Mouse (Mus musculus) thymus, postnatal 0 days (tissue): ENCODE results near the gene Sh3rf3. TPM values are rescaled to one million over a fixed set of nuclear protein-coding genes. Genes with fewer than 3 reads are reported as not detected.

Experiments
- DNase-seq: peaks from one replicate; pipeline ENCODE4 v3.0.0-alpha.2; 2015; ENCODE audit warnings: low spot score
- polyA plus RNA-seq: library from polyadenylated mRNA; unstranded; fragments of >200 nt; fragmentation: Nextera tagmentation; extraction: Ambion mirVana; gene quantifications from 2 replicates; pipeline ENCODE4 v1.2.1, GENCODE M21; 2015

The Sh3rf3 gene
- polyA plus RNA-seq: 1.0 and 2.0 TPM in 2 replicates

DNA sequence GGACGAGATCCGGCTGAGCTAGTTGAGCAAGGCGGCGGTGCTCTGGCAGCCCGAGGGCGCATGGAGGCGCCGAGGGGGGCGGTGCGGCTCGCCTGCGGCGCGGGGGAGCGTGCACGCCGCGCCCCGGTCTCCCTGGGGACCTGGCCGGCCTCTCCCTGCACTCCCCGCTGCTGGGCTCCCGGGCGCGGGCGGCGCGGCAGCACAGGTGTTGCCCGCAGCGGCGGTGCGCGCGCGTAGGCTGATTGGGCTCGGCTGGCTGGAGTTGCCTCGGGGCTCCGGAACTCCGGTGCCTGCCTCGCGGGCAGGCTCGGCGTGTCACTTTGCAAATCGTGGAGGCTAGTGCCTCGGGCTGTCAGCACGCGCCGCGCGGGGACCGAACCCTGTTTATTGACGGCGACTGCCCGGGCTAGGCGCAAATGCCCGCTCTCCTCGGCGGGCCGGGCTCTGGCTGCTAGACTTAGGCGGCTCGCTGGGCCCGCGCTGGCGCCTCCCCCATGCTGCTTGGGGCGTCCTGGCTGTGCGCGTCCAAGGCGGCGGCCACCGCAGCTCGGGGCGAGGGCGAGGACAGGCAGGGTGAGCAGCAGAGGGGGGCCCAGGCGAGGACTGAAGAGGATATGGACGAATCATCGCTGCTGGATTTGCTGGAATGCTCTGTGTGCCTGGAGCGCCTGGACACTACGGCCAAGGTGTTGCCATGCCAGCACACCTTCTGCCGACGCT, at the start of gene Sh3rf3:
TSS of gene Sh3rf3 (plus strand) at position 279 of the 720 bp plus-strand sequence.
- DNase-seq: no peak

DNA sequence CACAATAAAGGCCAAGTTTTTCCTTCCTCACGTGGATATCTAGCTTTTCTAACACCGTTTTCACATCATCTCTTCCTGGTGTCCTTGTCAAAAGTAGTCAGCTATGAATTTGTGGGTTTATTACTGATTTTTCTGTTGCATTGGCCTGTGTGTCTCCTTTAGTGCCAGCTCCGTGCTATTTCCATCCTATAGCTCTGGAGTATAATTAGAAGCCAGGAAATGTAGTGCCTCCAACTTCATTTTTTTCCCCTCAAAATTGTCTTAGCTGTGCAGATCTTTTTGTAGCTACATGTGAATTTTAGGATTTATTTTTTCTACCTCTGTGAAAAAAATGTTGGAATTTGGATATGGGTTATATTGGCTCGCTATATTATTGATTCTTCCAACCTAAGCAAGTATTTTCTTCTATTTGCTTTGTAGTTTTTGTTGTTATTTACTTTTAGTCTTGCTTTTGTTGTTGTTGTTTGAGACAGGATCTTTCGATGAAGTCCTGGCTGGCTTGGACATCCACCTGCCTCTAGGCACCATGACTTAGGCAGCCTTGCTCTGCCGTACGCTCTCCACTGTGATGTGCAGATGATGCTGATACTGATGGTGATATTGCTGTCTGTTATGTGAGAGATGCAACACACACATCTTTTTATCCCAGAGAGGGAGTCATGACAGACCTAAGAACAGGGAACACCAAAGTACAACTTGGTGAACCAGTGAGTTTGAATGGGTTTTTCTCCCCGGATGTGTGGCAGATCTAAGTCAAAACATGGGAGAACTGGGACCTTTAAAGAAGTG, 24.5 kb upstream of the Sh3rf3 start:
- DNase-seq: no peak

DNA sequence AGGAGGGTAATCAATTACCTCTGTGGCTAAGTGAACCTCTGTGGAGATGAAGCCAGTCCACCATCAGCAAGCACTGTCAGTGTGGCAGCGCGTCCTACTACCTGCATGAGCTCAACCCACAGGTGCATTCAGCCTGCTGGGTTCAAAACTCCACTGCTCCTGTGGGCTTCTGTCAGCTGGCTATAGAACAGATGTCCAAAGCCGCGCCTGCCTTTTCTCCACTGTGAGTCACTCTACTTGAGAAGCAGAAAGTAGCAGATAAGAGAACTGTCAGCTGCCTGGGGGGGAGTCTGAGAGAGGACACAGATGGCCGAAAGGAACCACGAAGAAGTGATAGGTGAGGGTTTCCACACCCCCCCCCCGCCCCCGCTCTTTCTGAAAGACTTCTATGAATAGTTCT, 15.6 kb upstream of the Sh3rf3 start:
- DNase-seq: no peak

DNA sequence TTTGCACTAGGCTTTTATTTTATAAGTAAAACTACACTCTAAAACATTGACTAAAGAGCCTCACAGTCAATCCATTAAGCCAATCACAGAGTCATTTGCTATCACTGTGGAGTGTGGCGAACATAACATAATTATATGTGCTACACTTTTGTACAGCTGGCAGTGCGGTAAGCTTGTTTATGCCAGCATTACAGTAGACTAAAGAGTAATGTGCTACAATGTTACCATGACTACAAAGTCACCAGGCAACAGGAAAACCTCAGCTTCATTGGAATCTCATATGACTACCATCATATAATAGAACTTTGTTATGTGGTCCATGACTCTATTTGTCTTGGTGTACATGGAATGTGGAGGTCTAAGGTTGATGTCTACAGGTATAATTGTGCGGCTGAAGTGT, 15.0 kb upstream of the Sh3rf3 start:
- DNase-seq: no peak

DNA sequence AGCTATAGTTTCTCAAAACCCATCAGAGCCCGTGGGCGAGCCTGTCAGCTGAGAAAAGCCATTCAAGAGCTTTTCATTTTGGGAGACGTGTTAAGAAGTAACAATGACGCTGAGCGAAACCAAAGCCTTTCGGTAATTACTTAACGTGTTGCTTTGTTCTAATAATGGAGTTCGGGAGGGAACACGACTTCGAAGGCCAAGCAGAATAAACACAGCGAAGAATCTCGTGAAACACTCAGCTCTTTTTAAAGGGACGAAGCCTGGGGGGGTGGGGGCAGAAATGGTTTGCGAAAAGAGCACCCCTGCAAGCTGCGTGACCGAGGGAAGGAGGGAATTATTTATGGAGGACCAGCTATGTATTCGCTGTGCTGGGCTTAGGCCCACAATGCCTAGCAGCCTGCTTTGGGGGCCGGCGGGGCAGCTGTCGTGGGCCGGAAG, 12.1 kb upstream of the Sh3rf3 start:
- no peak for DNase-seq

DNA sequence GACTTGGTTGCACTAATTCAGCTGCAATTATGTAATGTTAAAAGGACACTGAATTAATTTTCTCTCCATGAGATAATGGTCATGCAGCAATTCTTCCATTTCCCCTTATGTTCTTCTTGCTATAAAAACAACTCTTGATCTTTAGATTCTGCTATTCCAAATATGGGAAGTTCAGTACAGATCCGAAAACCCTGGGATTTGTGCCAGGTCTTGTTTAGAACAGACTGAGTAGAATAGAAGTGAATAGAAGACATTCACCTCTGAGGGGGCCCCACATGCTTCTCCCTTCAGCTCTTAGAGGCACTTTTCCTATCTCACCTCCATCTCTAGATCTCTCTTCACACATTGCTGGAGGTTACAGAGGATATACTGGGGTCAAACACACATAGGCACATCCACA, 10.8 kb upstream of the Sh3rf3 start:
- no peak for DNase-seq

DNA sequence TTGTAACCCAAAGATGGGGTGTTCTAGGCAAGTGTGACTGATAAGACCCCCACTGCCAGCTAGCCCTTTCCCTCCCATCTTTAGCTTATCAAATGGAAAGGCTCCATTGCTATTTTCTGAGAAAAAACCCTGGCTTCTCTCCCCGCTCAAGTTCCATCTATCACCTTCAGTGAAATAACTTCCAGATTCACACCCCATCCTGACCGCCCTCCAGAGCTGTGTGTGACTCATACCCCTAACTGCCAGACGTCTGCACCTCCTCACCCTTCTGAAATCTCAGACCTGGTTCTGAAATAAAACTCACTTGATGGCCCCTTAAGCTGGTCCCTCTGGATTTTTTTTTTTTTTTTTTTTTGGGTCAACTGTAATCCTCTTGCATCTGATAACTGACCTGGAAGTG, 5.2 kb upstream of the Sh3rf3 start:
- no peak for DNase-seq

DNA sequence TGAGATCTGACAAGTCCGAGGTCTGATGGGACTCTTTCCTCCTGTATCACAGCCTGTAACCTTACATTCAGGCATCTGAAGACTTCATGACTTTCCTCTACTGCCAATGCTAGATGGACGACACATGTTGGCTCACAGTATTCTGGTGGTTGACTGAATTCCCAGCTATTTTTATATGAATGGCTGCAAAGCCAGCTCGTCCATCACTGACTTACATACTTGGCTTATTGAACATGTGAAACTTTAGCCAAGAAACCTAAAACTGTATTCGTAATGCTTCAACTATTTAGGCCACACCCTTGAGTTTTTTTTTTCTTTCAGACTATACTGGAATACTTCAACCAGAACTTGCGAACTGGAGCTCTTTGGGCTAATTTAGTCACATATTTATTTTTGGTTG, 3.0 kb upstream of the Sh3rf3 start:
- no peak for DNase-seq

DNA sequence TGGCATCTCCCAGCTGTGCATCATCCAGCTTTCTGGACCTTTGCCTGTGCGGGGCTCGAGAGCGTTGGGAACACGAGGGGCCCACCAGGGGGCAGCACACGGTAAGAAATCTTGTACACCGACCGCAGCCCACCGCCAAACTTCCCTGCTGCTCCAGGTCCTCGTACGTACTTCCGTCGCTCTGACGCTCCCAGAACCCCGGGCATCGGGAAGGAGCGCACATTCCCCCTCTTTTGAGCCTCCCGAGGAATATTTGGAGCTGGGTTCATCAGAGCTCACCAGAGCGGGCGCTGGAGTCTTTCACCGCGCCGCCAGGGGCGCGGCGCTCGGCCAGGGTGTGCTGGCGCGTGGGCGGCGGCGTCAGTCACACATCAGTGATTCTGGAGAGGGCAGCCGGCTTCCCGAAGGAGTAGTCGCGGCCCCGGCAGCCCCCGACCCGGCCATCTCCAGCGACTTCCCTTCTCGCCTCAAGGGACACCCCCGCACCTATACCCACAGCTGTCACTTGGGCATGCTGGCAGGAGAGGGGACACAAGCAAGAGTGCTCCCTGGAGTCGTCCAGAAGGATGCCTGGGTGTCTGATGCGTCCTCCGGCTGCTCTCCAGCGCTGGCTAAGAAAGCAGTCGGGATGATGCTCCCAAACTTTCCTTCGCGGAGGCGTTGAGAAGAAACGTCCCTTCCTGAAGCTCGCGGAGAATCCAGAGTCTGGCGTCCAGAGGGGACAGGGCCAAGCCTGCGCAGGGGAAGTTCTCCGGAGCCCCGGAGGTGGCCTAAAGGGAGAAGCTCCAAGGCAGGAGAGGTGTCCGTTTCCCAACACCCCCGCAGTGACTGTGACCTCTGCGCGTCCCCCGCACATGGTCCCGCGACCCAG, 714 bp upstream of the Sh3rf3 start:
- DNase-seq: peak; percentile 47

DNA sequence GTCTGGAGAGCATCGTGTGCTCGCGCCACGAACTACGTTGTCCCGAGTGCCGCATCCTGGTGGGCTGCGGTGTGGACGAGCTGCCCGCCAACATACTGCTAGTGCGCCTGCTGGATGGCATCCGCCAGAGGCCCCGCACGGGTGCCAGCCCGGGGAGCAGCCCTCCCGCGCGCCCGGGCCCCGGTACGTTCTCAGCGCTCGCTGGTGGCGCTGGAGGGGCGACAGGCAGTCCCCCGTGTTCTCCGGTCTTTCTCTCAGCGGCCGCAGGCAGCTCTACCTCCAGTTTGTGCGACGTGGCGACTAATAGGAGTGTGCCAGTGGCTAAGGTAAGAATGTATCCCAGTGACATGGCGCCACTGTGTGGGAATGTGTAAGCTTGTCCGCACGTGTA, 637 bp downstream of the Sh3rf3 start:
- DNase-seq: no peak

DNA sequence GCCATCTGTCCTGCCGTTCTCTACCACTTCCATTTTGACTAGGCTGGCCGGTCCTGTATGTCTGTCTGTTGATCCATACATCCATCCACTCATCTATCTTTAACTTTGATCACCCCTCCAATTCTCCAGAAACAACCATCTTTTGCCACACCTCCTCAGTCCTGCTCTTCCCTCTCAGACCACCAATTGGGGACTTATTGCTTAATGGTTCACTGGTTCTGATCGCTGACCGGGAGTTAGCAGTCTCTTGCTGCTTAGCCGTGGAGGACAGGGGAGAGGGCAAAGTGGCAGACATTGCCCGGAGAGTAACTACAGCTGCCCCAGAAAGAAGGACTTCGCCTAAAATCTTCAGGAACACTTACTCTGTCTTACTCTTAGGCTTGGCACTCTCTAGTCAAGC, 1.3 kb downstream of the Sh3rf3 start:
- DNase-seq: no peak

DNA sequence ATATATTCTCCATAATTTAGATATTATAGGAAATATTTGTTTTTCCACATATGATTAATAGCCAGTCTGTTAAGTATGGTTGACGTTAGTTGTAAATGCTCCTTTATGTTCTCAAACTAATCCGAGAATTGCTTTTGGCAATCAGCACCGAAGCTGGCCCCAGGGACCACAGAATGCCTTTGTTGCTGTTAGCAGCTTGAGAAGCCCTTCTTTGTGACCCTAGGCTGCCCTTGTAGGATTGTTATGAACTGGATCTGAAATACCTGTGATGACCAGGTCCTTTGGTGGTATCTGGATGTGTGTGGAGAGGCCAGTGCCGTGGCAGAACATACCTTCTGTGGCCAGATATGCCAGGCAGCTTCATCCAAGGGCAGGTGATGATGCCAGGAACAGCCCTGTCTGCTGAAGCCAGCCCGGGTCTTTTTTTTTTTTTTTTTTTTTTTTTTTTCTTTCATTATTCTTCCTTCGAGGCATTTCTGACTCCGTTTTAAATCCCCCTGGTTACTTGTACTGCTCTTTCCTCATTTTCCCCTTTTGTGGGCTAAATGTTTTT, 10.9 kb downstream of the Sh3rf3 start:
- no peak for DNase-seq

DNA sequence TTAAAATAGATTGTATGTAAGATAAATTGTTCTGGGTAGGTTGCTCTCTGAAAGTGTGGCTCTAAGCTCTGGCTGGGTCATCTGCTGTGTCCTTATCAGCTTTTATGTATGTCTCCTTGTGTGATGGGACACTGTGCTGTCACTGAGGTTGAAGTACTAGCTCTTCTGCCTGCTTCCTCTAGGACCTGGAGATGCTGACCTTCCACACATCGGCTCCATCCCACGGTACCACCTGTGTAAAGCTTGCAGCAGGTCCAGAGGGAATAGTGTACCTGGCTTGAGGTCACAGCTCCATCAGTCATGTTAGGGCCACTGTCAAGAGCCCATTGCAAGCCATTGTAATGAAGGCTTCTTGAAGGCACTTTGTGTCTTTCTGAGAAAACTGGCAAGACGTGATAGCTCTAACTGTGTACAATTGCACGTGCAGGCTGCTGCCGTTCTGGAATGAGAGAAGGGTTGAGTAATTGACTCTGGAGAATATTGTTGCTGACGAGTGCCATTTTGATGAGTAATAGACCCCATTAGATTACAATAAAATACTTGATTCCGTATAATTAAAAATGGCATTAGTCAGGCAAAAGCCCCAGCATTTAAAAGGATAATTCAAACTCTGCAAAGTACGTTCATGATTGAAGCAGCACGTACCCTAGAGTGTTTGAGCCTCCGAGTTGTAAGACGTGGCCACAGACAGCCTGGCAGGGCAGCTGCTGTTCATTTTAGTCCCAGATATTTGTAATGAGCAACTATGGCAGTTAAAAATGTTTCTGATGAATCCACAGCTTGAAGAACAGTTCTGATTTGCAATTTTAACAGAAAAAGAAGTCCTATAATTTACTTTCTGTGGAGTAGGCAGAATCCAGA, 16.3 kb downstream of the Sh3rf3 start:
- DNase-seq: no peak

DNA sequence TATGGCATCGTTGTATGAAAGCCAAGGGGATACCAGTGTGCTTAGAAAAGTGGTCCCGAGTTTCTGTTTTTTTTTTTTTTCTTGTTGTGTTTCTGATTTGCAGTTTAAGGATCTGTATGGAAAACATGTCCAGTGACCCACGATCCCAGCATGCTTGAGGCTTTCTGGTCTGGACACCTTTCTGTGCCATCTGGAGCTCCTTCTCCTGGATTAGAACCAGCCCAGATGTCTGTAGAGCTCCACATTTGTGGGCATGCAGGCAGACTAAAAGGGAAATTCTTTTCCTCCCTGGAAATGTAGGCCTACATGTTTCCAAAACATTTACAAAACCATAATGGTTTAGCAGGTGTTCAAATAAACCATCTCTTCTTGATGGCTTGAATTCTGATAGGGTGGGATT, 20.0 kb downstream of the Sh3rf3 start:
- DNase-seq: no peak

DNA sequence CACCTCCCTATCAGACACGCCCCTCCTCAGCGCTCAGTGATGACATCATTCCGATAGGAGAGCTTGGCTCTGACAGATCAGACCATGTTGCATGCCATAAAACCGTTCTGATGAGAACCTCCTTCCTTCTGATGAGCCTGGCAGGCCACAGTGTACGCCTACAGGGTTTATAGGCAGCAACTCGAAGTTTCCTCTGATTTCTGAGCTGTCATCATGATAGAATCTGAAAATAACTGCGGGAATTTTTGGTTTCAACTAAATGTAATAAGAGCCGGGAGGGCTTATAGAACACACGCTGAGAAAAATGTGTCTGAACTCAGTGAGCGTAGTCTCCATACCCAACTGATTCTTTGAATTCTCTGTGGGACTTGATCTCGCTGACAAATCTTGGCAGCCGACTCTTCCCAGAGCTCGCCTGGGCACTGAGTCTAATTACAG, 20.6 kb downstream of the Sh3rf3 start:
- DNase-seq: no peak

DNA sequence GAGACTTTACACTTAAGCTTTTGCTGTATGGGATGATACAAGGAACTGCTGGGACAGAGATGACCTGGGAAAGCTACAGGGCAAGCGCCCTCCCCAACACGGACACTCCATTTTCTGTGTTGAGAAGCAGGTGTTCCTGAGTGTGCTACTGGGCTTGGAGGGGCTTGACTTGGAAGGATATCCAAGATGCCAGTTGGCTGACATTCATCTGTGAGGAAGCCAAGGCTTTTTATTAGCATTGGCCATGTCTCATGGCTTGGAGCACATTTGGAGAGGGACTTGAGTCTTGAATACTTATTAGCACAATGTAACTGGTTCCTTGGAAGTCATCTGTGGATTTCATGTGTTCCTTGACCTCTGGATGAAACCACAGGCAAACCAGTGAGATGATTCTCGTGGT, 23.2 kb downstream of the Sh3rf3 start:
- DNase-seq: no peak

DNA sequence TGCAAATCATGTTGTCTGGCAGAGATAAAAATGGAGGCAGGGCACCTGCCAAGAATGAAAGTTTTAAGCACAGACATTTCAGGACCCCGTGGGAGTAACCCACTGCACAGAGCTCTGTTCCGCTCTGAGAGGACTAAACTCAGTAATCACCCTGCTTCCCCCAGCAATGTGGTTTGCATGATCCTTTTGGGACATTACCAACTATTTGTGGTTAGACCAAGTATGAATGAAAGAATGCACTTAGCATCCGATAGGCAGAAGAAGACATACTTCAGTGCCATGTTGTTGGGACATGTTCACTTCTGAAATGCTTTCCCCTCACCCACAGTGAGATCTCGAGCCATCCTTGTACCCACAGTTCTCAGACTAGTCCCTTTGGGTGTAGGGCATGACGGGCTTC, 24.3 kb downstream of the Sh3rf3 start:
- DNase-seq: no peak

DNA sequence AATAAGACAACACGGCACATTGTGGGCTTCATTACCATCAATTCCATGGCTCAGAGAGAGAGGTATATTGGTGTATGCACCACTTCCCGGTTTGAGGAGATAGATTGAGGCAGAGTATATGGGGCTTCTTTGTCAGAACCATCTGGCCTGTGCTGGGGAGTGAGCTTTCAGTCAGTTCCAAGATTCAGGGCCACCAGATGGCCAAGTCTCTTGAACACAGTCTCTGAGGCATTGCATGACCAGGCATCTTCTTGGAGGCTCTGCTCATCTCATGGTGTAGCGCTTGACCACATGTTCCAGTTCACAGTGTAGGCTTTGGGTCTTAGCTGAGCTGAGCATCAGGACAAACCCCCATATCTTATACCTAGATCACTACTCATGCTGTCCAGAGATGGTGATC, 28.8 kb downstream of the Sh3rf3 start:
- no peak for DNase-seq

DNA sequence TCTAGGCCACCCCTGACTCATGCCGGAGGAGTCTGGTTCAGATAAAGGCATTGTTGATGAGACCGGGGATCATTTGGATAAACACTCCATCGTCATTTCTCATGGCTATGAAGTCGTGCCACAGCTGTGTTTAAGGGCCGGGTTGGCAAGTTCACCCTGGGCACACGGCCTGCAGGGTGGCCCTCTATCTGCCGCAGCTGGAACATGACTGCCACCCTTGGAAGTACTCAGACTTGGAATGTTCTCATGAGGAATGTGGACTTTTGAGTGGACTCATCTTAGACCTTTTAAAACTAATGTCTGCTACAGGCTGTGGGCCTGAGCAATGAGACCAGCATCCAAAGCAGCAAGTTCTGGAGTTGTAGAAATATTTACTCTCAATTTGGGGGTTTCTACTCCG, 29.9 kb downstream of the Sh3rf3 start:
- DNase-seq: no peak

DNA sequence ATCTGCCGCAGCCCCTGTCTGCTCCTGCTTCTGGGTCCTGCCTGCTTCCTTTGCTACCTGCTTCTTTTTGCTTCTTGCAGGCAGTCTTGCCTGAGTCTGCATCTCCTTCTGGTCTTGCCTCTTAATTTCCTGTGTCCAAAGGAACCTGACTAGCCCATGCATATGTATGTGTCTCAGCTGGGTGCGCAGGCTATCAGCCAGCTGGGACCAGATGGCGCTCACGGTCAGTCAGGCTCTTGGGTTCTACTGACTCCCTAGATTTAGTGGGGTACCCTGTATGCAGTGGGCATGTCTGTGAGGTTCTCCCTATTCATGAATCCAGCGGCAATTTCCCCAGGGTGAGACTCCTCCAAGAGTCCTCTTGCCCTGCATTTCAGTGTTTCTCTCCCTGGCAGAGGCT, 35.0 kb downstream of the Sh3rf3 start:
- DNase-seq: no peak

DNA sequence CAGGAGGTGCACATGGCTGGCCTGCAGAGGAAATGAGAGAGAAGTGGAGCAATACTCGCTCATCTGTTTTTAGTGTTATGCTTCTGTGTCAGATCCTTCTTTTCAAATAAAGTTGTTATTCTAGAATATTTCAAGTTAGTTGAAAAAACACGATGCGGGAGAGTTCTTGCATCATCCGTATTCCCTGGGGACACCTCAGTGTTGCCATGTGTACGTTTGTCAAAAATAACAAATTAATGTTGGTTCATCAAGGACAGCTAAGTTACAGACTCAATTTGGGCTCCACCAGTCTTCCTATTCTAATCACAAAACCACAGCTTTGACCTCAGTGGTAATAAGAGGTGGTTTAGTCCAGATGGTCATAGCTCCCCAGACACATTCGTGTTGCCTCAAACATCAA, 35.4 kb downstream of the Sh3rf3 start:
- DNase-seq: no peak
